Mouse (Mus musculus) forelimb bud, embryonic 11.5 days (tissue): Measurements from ENCODE around the gene Cfap299.
"Not testable (repeated sequence)": the region's sequence is repeated elsewhere in the genome, so short reads cannot be mapped to it uniquely, and the experiment has no call there.

Source experiments
- DNase-seq: peaks from one replicate; pipeline ENCODE4 v3.0.0-alpha.2; 2012; ENCODE audit warnings: low read depth, low spot score

Gene Cfap299

DNA sequence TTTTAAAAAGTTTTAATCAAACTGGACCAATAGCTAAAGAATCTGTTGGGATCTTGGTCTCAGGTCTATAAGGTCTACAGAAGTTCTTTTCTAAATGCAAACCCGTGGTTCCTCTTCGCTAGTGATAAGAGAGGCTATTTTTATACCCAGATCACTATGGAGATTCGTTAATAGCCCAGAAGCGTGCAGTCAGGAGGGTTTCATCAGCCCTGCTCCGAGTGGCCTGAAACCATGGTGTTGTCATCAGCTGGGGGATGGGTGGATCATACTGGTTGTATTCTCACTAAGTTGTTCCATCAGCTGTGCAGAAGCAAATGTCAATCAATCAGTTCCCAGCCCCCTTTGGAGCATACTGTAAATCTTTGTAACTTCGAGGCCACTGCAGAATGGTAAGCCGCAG lies 193.9 kb downstream of the Cfap299 start:
- no peak for DNase-seq

GRCm38 (mm10) chr5:98523783-98524182 lies 194.7 kb downstream of the Cfap299 start:
- DNase-seq, result no peak

DNA sequence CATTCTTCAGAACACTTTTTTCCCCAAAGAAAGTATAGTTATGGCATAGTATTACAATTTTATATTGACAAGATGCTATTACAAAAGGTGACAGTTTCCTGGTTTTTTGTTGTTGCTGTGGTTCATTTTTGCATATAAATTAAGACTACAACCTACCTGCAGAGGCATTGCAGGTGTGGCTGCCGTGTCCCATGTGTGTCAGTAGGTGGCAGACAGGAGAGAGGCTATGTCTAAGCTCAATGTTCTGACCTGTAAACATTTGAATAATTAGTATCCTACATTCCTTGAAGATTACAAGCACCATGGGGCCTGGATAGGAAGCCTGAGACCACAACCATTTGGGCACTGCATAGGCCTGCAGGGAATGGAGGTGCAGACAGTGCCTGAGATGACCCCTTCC lies 212.2 kb downstream of the Cfap299 start:
- no peak for DNase-seq

- peak; percentile 39 for DNase-seq
Measured at GRCm38 (mm10) chr5:98550285-98550684, 221.2 kb downstream of the Cfap299 start.

- DNase-seq, result no peak
Measured at GRCm38 (mm10) chr5:98550873-98551272, 221.8 kb downstream of the Cfap299 start.

DNA sequence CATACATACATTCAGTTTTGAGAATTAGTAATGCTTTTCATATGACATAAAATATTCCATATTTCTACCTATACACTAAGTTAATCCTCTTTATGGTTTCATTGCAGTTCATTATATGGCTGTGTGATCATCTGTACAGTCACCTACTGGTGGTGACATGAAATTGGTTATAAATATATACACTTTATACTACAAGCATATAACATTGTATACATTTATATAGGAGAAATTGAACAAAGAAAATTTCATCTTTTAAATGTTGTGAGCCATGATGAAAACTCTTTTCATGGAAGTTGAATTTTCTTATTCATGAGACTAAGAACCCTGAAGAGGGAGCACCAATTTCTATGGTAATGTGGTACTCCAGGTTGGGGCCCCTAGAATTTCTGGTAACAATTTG lies 223.3 kb downstream of the Cfap299 start, which contains the start of gene Gm11111:
Gm11111 (plus strand) TSS at position 301 of the 400 bp plus-strand sequence.
- no peak for DNase-seq

GRCm38 (mm10) chr5:98552811-98553601 lies 223.9 kb downstream of the Cfap299 start:
- peak; percentile 37 for DNase-seq

GRCm38 (mm10) chr5:98561301-98561700 lies 232.2 kb downstream of the Cfap299 start:
- no peak for DNase-seq

DNA sequence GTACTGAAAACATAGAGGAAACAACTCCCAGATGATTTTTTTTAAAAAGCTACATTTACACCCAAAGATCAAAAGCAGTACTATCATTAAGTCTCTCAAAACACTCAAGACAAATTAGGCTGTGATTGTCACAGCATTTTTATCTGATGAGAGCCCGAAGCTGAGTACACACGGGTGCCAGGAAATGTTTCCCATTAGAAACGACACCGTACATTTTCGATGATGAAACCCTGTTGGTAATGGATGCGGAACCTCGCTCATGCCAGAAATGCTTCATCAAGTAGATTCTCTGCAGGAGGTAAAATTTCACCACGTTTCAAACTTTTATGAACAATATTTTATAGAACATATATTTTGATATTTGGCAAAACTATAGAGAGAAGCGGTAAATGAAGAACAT lies 233.7 kb downstream of the Cfap299 start:
- no peak for DNase-seq

GRCm38 (mm10) chr5:98563801-98564200 lies 234.7 kb downstream of the Cfap299 start:
- no peak for DNase-seq

GRCm38 (mm10) chr5:98566461-98567193 lies 237.5 kb downstream of the Cfap299 start:
- DNase-seq, result no peak

- DNase-seq, result no peak
Measured at GRCm38 (mm10) chr5:98568481-98568880, 239.4 kb downstream of the Cfap299 start.

- no peak for DNase-seq
Measured at GRCm38 (mm10) chr5:98569029-98569513, 240.0 kb downstream of the Cfap299 start.

- DNase-seq, result no peak
Measured at GRCm38 (mm10) chr5:98572392-98572791, 243.3 kb downstream of the Cfap299 start.

- DNase-seq, result peak; percentile 76
Measured at GRCm38 (mm10) chr5:98574711-98575470, 245.8 kb downstream of the Cfap299 start.

DNA sequence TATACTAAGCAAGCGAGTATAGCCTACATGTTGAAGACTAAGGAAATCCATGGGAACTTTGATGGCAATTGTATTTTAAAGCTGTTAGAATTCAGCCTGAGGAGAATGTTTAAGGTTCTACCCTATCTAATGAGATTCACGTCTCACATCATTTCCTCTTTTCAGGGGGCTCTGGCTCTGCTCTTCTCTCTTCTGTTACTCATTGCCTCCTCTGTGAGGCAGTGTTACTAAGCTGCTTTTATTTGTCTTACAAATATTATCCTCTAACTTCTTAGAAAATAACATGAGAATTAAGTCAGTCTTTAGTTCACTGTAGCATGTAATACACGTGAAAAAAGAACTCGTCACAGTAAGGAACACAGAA lies 246.3 kb downstream of the Cfap299 start:
- DNase-seq, result no peak

- not testable (repeated sequence) for DNase-seq
Measured at GRCm38 (mm10) chr5:98576538-98576937, 247.4 kb downstream of the Cfap299 start.

DNA sequence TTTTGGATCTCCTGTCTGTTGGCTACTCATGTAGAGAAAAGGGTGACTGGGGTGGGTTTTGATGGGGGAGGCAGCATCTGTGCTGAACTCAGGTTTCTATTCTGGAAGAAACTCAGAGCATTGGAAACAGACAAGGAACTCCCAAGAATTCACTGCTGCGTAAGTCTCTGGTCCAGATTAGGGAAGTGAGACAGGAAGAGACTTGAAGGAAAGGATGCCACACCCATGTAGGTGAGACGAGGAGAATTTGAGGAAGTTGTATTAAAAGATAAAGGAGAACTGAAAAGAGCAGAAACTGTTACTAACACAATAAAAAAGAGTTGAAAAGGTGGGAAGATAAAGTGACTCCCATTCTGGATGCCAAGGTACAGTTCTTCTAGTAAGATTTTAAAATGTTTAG lies 249.3 kb downstream of the Cfap299 start:
- DNase-seq, result no peak

- no peak for DNase-seq
Measured at GRCm38 (mm10) chr5:98580811-98581210, 251.7 kb downstream of the Cfap299 start.

GRCm38 (mm10) chr5:98582051-98582450 lies 252.9 kb downstream of the Cfap299 start:
- DNase-seq, result no peak

- no peak for DNase-seq
Measured at GRCm38 (mm10) chr5:98585915-98586314, 256.8 kb downstream of the Cfap299 start.

- no peak for DNase-seq
Measured at GRCm38 (mm10) chr5:98613511-98613910, 284.4 kb downstream of the Cfap299 start.
